In the genomic region with DNA sequence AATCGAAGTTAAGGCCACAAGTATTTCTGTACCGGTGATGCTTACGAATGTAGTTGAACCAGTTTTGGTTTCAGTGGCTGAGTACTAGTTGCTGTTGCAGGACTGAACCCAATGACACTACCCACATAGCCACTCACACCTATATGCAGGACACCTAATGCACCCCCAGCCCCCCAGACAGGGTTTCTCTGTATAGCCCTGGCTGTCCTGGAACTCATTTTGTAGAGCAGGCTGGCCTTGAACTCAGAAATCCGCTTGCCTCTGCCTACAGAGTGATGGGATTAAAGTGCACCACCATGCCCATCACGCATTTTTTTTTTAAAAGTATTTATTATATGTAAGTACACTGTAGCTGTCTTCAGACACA, we compare ENCODE assay signal across 7 mouse cellular contexts. TPM values are rescaled to one million over a fixed set of nuclear protein-coding genes. Genes with fewer than 3 reads are reported as not detected.
DNase-seq lines count a peak whose midpoint lies in the region; ATAC-seq and TF ChIP-seq lines count a peak whose summit lies in the region.

No protein-coding gene starts in this region.

- peaks cover 30% of the 10 kb centered on the region for H3K36me3 ChIP-seq in kidney, embryonic 14.5 days (ENCODE audit: control insufficient read depth, insufficient read depth, low read length)
- peaks cover 34% of the 10 kb centered on the region for H3K36me3 ChIP-seq in hindbrain, embryonic 14.5 days (replicated peaks; ENCODE audit: control insufficient read depth, insufficient read depth)
- peaks cover 15% of the 10 kb centered on the region; the same call in 1 of the 2 replicates for H3K36me3 ChIP-seq in midbrain, postnatal 0 days (ENCODE audit: insufficient read depth, low read length)

- H3K27me3 ChIP-seq in kidney, embryonic 14.5 days (ENCODE audit: control insufficient read depth, insufficient read depth, low read length): peaks cover 20% of the 10 kb centered on the region; the same call in 1 of the 2 replicates
- H3K27me3 ChIP-seq in hindbrain, embryonic 14.5 days (ENCODE audit: control insufficient read depth, insufficient read depth, low read length): peaks cover 23% of the 10 kb centered on the region
- peaks cover 11% of the 10 kb centered on the region for H3K27me3 ChIP-seq in midbrain, postnatal 0 days (ENCODE audit: insufficient read depth, low read length)

- H3K27ac ChIP-seq in kidney, embryonic 14.5 days (ENCODE audit: low read depth, low read length): 0 out of 2 replicates have a peak overlapping the region, but pooled peaks have one; percentile 55
- peak overlapping the region; percentile 21; the same call in 1 of the 2 replicates for H3K27ac ChIP-seq in bone marrow macrophage, adult 2 months (ENCODE audit: insufficient read depth, low read depth, low read length)
- no peak overlapping the region for H3K27ac ChIP-seq in hindbrain, embryonic 14.5 days
- H3K27ac ChIP-seq in midbrain, postnatal 0 days (ENCODE audit: low read depth, low read length): peak overlapping the region; percentile 93; the same call in 1 of the 2 replicates

- TF ChIP-seq POLR2A in bone marrow macrophage, adult 2 months (IDR thresholded peaks at IDR 0.05; ENCODE audit: borderline replicate concordance, low read depth, low read length): no peak

- 0 out of 2 replicates have a peak overlapping the region, but pooled peaks have one; percentile 90 for H3K9ac ChIP-seq in kidney, embryonic 14.5 days (ENCODE audit: low read depth, low read length)
- H3K9ac ChIP-seq in hindbrain, embryonic 14.5 days: peak overlapping the region; percentile 67; the same call in 1 of the 2 replicates
- H3K9ac ChIP-seq in midbrain, postnatal 0 days (replicated peaks; ENCODE audit: low read length, poor library complexity, severe bottlenecking): no peak overlapping the region

- H3K4me1 ChIP-seq in kidney, embryonic 14.5 days (ENCODE audit: control insufficient read depth, insufficient read depth, low read length): peaks cover 33% of the 10 kb centered on the region
- peaks cover 7% of the 10 kb centered on the region for H3K4me1 ChIP-seq in bone marrow macrophage, adult 2 months (ENCODE audit: control insufficient read depth, insufficient read depth, low read length)
- H3K4me1 ChIP-seq in hindbrain, embryonic 14.5 days (replicated peaks; ENCODE audit: control insufficient read depth, insufficient read depth, low read length): peaks cover 42% of the 10 kb centered on the region
- peaks cover 7% of the 10 kb centered on the region; the same call in 1 of the 2 replicates for H3K4me1 ChIP-seq in midbrain, postnatal 0 days (ENCODE audit: insufficient read depth, low read length)

- H3K9me3 ChIP-seq in kidney, embryonic 14.5 days (ENCODE audit: control insufficient read depth, low read length): no peaks in the 10 kb centered on the region
- no peaks in the 10 kb centered on the region for H3K9me3 ChIP-seq in hindbrain, embryonic 14.5 days (ENCODE audit: control insufficient read depth, low read length)
- H3K9me3 ChIP-seq in midbrain, postnatal 0 days (ENCODE audit: low read length): no peaks in the 10 kb centered on the region

- H3K4me2 ChIP-seq in kidney, embryonic 14.5 days (replicated peaks; ENCODE audit: low read depth, low read length): peak overlapping the region; percentile 80; the same call in 1 of the 2 replicates
- H3K4me2 ChIP-seq in hindbrain, embryonic 14.5 days (replicated peaks): peak overlapping the region; percentile 83
- no peak overlapping the region for H3K4me2 ChIP-seq in midbrain, postnatal 0 days (ENCODE audit: low read depth, low read length, poor library complexity, severe bottlenecking)

- H3K4me3 ChIP-seq in kidney, embryonic 14.5 days (ENCODE audit: low read length): peak overlapping the region; percentile 77; the same call in 1 of the 2 replicates
- H3K4me3 ChIP-seq in bone marrow macrophage, adult 2 months (ENCODE audit: insufficient read depth, low read length): no peak overlapping the region
- H3K4me3 ChIP-seq in hindbrain, embryonic 14.5 days (replicated peaks; ENCODE audit: low read length): no peak overlapping the region
- H3K4me3 ChIP-seq in midbrain, postnatal 0 days (ENCODE audit: low read depth, low read length): no peak overlapping the region

- no peak for TF ChIP-seq CTCF in bone marrow macrophage, adult 2 months (IDR thresholded peaks at IDR 0.05; ENCODE audit: low read depth, low read length)
- TF ChIP-seq CTCF in midbrain, postnatal 0 days (IDR thresholded peaks at IDR 0.05): no peak

- WGBS in kidney, embryonic 14.5 days: 77% methylated on average over 5 of the region's 5 CpGs
- 67% methylated on average over 5 of the region's 5 CpGs for whole genome bisulfite sequencing in hindbrain, embryonic 14.5 days
- WGBS in midbrain, postnatal 0 days: 59% methylated on average over 5 of the region's 5 CpGs

- no peak for DNase-seq in kidney, adult 11 months
- no peak for DNase-seq in hindbrain, embryonic 14.5 days (ENCODE audit: low spot score)
- no peak for DNase-seq in midbrain, postnatal 0 days (ENCODE audit: low spot score)
- no peak for DNase-seq in cerebellum, postnatal 10 days
- DNase-seq in ovary, postnatal 14 days (ENCODE audit: low spot score): no peak

- ATAC-seq in kidney, embryonic 14.5 days (ENCODE audit: low FRiP score, low TSS enrichment): no peak
- no peak for ATAC-seq in hindbrain, embryonic 14.5 days (ENCODE audit: low FRiP score)
- ATAC-seq in midbrain, postnatal 0 days (ENCODE audit: low FRiP score): no peak

RNA-seq across cellular contexts. Expression of a gene that starts 0.5 kb away (rescaled TPM):
- polyA plus RNA-seq in kidney, embryonic 14.5 days (2014; fragmentation: Nextera tagmentation; extraction: Ambion mirVana): 129 and 151 TPM in 2 replicates
- 80.7 and 86.0 TPM in 2 replicates for polyA plus RNA-seq in bone marrow macrophage, adult 2 months (2012; ENCODE audit: insufficient read depth, insufficient read length, missing spikeins)
- 161 and 166 TPM in 2 replicates for polyA plus RNA-seq in hindbrain, embryonic 14.5 days (2014; fragmentation: Nextera tagmentation; extraction: Ambion mirVana)
- 118 and 121 TPM in 2 replicates for total RNA-seq in midbrain, postnatal 0 days (2014; rRNA removed)
- 198 and 212 TPM in 2 replicates for polyA plus RNA-seq in midbrain, postnatal 0 days (2015; fragmentation: Nextera tagmentation; extraction: Ambion mirVana)

RNA-seq across cellular contexts. Expression of a gene that starts 3.6 kb away (rescaled TPM):
- polyA plus RNA-seq in kidney, embryonic 14.5 days (2014; fragmentation: Nextera tagmentation; extraction: Ambion mirVana): 1,078 and 1,559 TPM in 2 replicates
- polyA plus RNA-seq in bone marrow macrophage, adult 2 months (2012; ENCODE audit: insufficient read depth, insufficient read length, missing spikeins): 825 and 873 TPM in 2 replicates
- 622 and 778 TPM in 2 replicates for polyA plus RNA-seq in hindbrain, embryonic 14.5 days (2014; fragmentation: Nextera tagmentation; extraction: Ambion mirVana)
- total RNA-seq in midbrain, postnatal 0 days (2014; rRNA removed): 357 and 402 TPM in 2 replicates
- 721 and 736 TPM in 2 replicates for polyA plus RNA-seq in midbrain, postnatal 0 days (2015; fragmentation: Nextera tagmentation; extraction: Ambion mirVana)

RNA-seq across cellular contexts. Expression of a gene that starts 14.1 kb away (rescaled TPM):
- polyA plus RNA-seq in kidney, embryonic 14.5 days (2014; fragmentation: Nextera tagmentation; extraction: Ambion mirVana): 26.7 and 34.8 TPM in 2 replicates
- 0.97 and 1.0 TPM in 2 replicates for polyA plus RNA-seq in bone marrow macrophage, adult 2 months (2012; ENCODE audit: insufficient read depth, insufficient read length, missing spikeins)
- 6.3 and 6.9 TPM in 2 replicates for polyA plus RNA-seq in hindbrain, embryonic 14.5 days (2014; fragmentation: Nextera tagmentation; extraction: Ambion mirVana)
- 4.1 and 4.3 TPM in 2 replicates for total RNA-seq in midbrain, postnatal 0 days (2014; rRNA removed)
- 9.4 and 10.9 TPM in 2 replicates for polyA plus RNA-seq in midbrain, postnatal 0 days (2015; fragmentation: Nextera tagmentation; extraction: Ambion mirVana)

RNA-seq across cellular contexts. Expression of a gene that starts 19.9 kb away (rescaled TPM):
- polyA plus RNA-seq in kidney, embryonic 14.5 days (2014; fragmentation: Nextera tagmentation; extraction: Ambion mirVana): 8.5 and 12.4 TPM in 2 replicates
- polyA plus RNA-seq in bone marrow macrophage, adult 2 months (2012; ENCODE audit: insufficient read depth, insufficient read length, missing spikeins): not detected in 2 replicates
- polyA plus RNA-seq in hindbrain, embryonic 14.5 days (2014; fragmentation: Nextera tagmentation; extraction: Ambion mirVana): 143 and 149 TPM in 2 replicates
- 168 and 206 TPM in 2 replicates for total RNA-seq in midbrain, postnatal 0 days (2014; rRNA removed)
- polyA plus RNA-seq in midbrain, postnatal 0 days (2015; fragmentation: Nextera tagmentation; extraction: Ambion mirVana): 203 and 226 TPM in 2 replicates

RNA-seq across cellular contexts. Expression of a gene that starts 20.5 kb away (rescaled TPM):
- polyA plus RNA-seq in kidney, embryonic 14.5 days (2014; fragmentation: Nextera tagmentation; extraction: Ambion mirVana): 252 and 291 TPM in 2 replicates
- 163 and 178 TPM in 2 replicates for polyA plus RNA-seq in bone marrow macrophage, adult 2 months (2012; ENCODE audit: insufficient read depth, insufficient read length, missing spikeins)
- polyA plus RNA-seq in hindbrain, embryonic 14.5 days (2014; fragmentation: Nextera tagmentation; extraction: Ambion mirVana): 328 and 332 TPM in 2 replicates
- 490 and 533 TPM in 2 replicates for total RNA-seq in midbrain, postnatal 0 days (2014; rRNA removed)
- 351 and 386 TPM in 2 replicates for polyA plus RNA-seq in midbrain, postnatal 0 days (2015; fragmentation: Nextera tagmentation; extraction: Ambion mirVana)
